Mouse (Mus musculus) bone marrow macrophage, adult 2 months (primary cell): ENCODE results near the gene Gtf3c5. TPM values are rescaled to one million over a fixed set of nuclear protein-coding genes. Genes with fewer than 3 reads are reported as not detected.

Source experiments
- H3K27ac ChIP-seq: 2 replicates; pipeline ENCODE4 v1.5.1; 2012; ENCODE audit warnings: low read depth, low read length; ENCODE audit not compliant: insufficient read depth
- H3K4me1 ChIP-seq: 2 replicates; pipeline ENCODE4 v1.6.1; 2012; ENCODE audit warnings: low read length; ENCODE audit not compliant: control insufficient read depth, insufficient read depth
- H3K4me3 ChIP-seq: 2 replicates; pipeline ENCODE4 v1.5.1; 2012; ENCODE audit warnings: mild to moderate bottlenecking, low read length, moderate library complexity; ENCODE audit not compliant: insufficient read depth
- CTCF ChIP-seq: IDR thresholded peaks from 2 replicates; pipeline ENCODE4 v1.5.1; 2012; ENCODE audit warnings: low read depth, mild to moderate bottlenecking, low read length, moderate library complexity
- POLR2A ChIP-seq: IDR thresholded peaks from 2 replicates; pipeline ENCODE4 v1.6.1; 2012; ENCODE audit warnings: mild to moderate bottlenecking, low read depth, low read length, borderline replicate concordance
- polyA plus RNA-seq: library from polyadenylated mRNA; stranded (reverse); fragments of >200 nt; gene quantifications from 2 replicates; pipeline ENCODE4 v1.2.4, GENCODE M21; 2012; ENCODE audit not compliant: missing spikeins, insufficient read depth, insufficient read length

Gtf3c5 gene
- polyA plus RNA-seq, 1 experiment, result 12.9 TPM

GRCm38 (mm10) chr2:28537634-28537920 is 46.0 kb downstream of the Gtf3c5 start:
- no peak overlapping the region for H3K4me3 ChIP-seq
- H3K27ac ChIP-seq, result peak overlapping the region; percentile 96; the same call in 1 of the 2 replicates
- peaks cover 70% of the 10 kb centered on the region for H3K4me1 ChIP-seq
- TF ChIP-seq CTCF (no peak), POLR2A (no peak)

GRCm38 (mm10) chr2:28536766-28537633 is 46.6 kb downstream of the Gtf3c5 start:
- peak overlapping the region; percentile 96; the same call in 1 of the 2 replicates for H3K27ac ChIP-seq

DNA sequence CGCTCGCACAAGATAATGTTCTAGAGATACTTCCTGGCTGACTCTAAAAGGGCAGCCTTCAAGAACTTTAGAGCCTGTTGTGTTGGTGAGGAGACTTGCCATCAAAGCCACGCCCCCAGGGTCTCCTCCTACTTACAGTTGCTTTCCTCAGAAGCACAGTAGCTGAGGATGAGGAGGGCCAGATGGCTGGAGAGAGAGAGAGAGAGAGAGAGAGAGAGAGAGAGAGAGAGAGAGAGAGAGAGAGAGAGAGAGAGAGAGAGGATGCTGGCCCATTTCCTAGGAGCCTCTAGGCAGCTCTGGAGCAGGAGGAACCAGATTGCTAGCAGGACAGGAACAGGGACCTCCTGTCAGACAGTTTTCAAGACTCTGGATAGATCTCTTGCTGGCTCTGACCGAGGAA is 47.4 kb downstream of the Gtf3c5 start:
- peak overlapping the region; percentile 11; the same call in 1 of the 2 replicates for H3K27ac ChIP-seq
- H3K4me3 ChIP-seq, result no peak overlapping the region
- TF ChIP-seq CTCF (no peak), POLR2A (no peak)

More at GRCm38 (mm10) chr2:28536766-28537633, 46.6 kb downstream of the Gtf3c5 start:
- Histone ChIP-seq H3K4me3 (no peak overlapping the region), H3K4me1 (peaks cover 73% of the 10 kb centered on the region)
- TF ChIP-seq POLR2A, result no peak
- no peak for TF ChIP-seq CTCF

DNA sequence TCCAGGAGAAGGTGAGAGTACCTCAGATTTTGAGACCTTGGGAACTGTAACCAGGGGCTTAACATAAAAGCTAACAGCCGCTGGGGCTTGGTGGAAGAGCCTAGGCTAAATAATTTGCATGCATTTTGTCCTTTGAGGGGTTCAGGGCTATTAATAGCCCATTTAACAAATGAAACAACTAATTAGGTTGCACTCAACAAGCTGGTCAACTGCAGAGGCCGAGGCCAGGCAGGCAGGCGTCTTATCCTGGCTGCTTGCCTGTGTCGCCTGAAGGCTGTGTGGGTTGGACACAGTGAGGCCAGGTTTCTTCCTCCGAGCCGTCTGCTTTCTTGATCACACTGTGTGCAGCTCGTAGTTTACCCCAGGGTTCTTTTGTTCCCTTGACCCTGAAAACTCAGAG is 47.9 kb downstream of the Gtf3c5 start:
- TF ChIP-seq POLR2A, result no peak
- no peak for TF ChIP-seq CTCF
- no peak overlapping the region for H3K4me3 ChIP-seq
- H3K4me1 ChIP-seq, result peaks cover 65% of the 10 kb centered on the region
- no peak overlapping the region for H3K27ac ChIP-seq

More for the DNA sequence above, 47.4 kb downstream of the Gtf3c5 start:
- peaks cover 69% of the 10 kb centered on the region for H3K4me1 ChIP-seq

- peaks cover 61% of the 10 kb centered on the region for H3K4me1 ChIP-seq
- no peak for TF ChIP-seq POLR2A
- TF ChIP-seq CTCF, result no peak
- H3K27ac ChIP-seq, result 0 out of 2 replicates have a peak overlapping the region, but pooled peaks have one; percentile 3
- H3K4me3 ChIP-seq, result peak overlapping the region; percentile 61
These were observed 48.3 kb downstream of the Gtf3c5 start for GRCm38 (mm10) chr2:28535263-28535540.

DNA sequence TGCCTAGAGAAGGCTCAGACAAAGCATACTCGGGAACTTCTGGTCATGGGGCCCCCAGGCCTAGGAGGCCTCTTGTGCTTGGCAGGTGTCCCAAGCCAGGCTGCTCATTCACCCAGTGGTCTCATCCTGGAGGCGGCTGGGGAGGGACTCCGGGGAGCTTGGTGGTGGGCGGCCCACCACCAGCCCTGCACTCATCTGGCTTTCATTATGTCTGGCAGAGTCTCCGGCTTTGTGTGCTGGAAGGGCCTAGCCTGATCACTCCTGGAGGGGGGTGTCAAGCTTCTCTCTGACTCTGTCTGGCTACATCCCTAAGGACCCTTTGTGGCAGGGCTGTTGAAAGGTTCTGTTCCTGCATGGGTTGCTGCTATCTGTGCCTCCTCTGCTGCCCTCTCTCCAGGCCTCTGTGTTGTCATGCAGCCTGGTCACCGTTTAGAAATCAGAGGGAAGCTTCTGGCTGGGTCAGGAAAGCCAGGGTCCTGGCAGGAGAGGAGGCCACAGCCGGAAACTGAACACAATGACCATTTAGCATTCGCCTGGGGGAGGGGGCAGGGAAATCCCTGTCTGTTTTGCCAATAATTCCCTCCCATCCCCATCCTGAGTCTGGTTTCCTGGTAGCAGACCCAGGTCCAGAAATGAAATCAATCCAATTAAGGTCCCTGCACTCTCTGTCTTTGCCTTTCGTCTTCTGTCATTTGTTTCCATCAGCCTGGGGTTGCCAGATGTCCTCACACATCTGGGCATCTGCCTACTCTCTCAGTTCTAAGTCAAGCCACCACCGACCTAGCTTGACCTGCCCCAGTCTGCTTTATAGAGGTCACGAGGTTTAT is 48.9 kb downstream of the Gtf3c5 start:
- Histone ChIP-seq H3K4me3 (peak overlapping the region; percentile 61), H3K4me1 (peaks cover 62% of the 10 kb centered on the region), H3K27ac (0 out of 2 replicates have a peak overlapping the region, but pooled peaks have one; percentile 3)
- TF ChIP-seq CTCF (no peak), POLR2A (no peak)

GRCm38 (mm10) chr2:28533901-28534435 is 49.6 kb downstream of the Gtf3c5 start:
- peak overlapping the region; percentile 61 for H3K4me3 ChIP-seq
- H3K27ac ChIP-seq, result peak overlapping the region; percentile 28; the same call in 1 of the 2 replicates
- H3K4me1 ChIP-seq, result peaks cover 55% of the 10 kb centered on the region
- TF ChIP-seq CTCF (no peak), POLR2A (no peak)

- Histone ChIP-seq H3K4me1 (peaks cover 48% of the 10 kb centered on the region), H3K27ac (peak overlapping the region; percentile 28), H3K4me3 (peak overlapping the region; percentile 61)
- no peak; the same call in 1 of the 2 replicates for TF ChIP-seq POLR2A
- TF ChIP-seq CTCF, result no peak
These were observed 50.4 kb downstream of the Gtf3c5 start for GRCm38 (mm10) chr2:28532938-28533771.

- H3K4me1 ChIP-seq, result peaks cover 37% of the 10 kb centered on the region
- H3K4me3 ChIP-seq, result no peak overlapping the region
- no peak overlapping the region for H3K27ac ChIP-seq
- TF ChIP-seq CTCF (no peak), POLR2A (no peak)
These were observed 53.2 kb downstream of the Gtf3c5 start for GRCm38 (mm10) chr2:28530311-28530710.
